Mouse (Mus musculus) forebrain, embryonic 11.5 days (tissue): ENCODE measurements around the gene Arel1. TPM values are rescaled to one million over a fixed set of nuclear protein-coding genes. Genes with fewer than 3 reads are reported as not detected.

Experiments
- polyA plus RNA-seq: library from polyadenylated mRNA; unstranded; fragments of >200 nt; fragmentation: Nextera tagmentation; extraction: Ambion mirVana; gene quantifications from 2 replicates; pipeline ENCODE4 v1.2.1, GENCODE M21; 2014

Gene Arel1
- polyA plus RNA-seq, 1 experiment from 2014 or later: 29.3 TPM

Other genes starting within 250 kb of the Arel1 start
- 72.3 and 73.1 TPM in 2 replicates for gene Npc2, start 197.7 kb downstream of the Arel1 start, polyA plus RNA-seq
- 156 and 162 TPM in 2 replicates for gene Isca2, start 197.6 kb downstream of the Arel1 start, polyA plus RNA-seq
- 0.65 TPM in 1 of 2 replicates, not detected in the other for gene Ltbp2, start 94.4 kb downstream of the Arel1 start, polyA plus RNA-seq
- 141 and 148 TPM in 2 replicates for gene Fcf1, start within 50 bp of the Arel1 start, polyA plus RNA-seq
- 46.8 and 55.5 TPM in 2 replicates for gene Ylpm1, start 25.4 kb upstream of the Arel1 start, polyA plus RNA-seq
- gene Prox2, start 139.9 kb upstream of the Arel1 start, polyA plus RNA-seq: 2.5 and 3.5 TPM in 2 replicates
- 118 TPM in 2 replicates for gene Dlst, start 139.9 kb upstream of the Arel1 start, polyA plus RNA-seq
- gene Rps6kl1, start 180.4 kb upstream of the Arel1 start, polyA plus RNA-seq: 1.9 and 2.8 TPM in 2 replicates
- 3.1 and 3.7 TPM in 2 replicates for gene Pgf, start 206.9 kb upstream of the Arel1 start, polyA plus RNA-seq
- 98.9 and 109 TPM in 2 replicates for gene Eif2b2, start 248.6 kb upstream of the Arel1 start, polyA plus RNA-seq